Mouse (Mus musculus) brain, embryonic 18.5 days (tissue): ENCODE results near the gene Klf3.

Experiments used
- DNase-seq: peaks from one replicate; pipeline ENCODE4 v3.0.0-alpha.2; 2012; ENCODE audit warnings: low read depth, low spot score

The Klf3 gene

DNA sequence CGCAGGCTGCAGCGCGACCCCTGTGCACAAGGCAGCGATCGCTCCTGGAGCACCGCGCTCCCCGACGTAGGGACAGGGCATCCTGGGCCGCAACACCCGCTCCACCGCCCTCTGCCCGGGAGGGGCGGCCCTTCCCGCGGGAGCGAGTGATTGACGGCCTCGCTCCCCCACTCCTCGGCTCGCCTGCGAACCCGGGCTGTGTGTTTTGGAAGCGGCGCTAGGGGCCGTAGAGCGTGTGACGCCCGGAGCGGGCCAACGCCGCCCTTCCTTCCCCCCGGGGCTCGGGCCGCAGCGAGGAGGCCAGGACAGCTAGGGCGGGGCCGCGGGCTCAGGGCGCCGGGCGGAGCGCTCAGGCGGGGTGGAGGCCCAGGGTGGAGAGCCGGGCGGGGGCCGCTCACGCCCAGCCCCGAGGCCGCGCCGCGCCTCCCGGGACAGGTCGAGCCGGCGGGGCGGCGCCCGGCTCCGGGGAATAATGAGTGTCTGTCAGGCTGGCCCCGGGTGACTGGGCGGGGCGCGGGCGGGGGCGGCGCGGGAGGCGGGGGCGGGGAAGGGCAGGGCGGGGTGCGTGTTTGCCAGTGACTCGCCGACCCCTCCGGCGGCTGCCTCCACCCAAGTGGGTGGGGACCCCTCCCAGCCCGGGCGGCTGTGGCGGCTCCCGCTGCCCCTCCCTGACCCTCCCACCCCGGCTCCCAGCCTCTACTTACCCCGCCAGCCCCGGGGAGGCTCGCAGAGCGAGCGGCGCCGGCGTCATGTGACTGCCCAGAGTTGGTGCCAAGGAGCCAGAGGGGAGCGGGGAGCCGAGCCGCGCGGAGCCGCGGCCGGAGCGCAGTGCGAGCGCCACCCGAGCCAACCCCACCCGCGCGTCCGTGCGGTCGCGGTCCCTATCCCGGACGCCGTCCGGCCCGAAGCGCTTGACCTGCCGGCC lies at the start of gene Klf3:
TSS of gene Klf3 (plus strand) at position 594 of the 925 bp plus-strand sequence.
- DNase-seq: no peak

DNA sequence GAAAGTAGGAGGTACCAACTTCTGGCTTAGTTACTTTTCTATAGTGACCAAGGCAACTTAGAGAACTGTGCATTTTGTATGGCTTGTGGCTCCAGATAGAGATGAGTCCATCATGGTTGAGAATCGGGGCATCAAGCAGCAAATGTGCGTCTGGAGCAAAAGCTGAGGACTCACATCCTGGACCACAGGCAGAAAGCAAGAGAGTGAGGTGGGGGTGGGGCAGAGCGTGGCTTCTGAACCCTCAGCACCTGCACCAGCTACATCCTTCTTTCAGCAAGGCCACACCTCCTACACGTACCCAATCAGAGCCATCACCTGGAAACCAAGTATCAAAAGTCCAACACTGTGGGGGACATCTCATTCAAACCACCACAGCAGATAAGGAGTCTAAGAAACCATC lies 40.9 kb upstream of the Klf3 start:
- DNase-seq: no peak

DNA sequence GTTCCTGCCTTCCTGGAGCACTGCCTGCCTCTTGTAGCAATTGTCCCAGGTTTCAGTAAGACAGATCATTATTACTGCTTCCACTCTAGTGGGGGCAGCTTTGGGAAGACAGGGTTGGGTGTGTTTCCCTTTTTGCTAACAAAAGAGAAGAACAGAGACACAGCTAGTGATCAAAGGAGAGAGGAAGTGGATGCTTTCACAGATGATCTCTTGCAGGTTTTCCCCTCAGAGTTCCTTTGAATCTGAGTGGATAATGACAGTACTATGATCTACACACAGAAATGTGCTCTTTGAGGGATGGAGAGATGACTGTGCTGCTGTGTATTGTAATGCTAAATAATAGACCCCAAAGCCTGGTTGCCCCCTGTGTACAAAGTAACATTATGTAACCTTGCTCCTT lies 38.7 kb upstream of the Klf3 start:
- no peak for DNase-seq

DNA sequence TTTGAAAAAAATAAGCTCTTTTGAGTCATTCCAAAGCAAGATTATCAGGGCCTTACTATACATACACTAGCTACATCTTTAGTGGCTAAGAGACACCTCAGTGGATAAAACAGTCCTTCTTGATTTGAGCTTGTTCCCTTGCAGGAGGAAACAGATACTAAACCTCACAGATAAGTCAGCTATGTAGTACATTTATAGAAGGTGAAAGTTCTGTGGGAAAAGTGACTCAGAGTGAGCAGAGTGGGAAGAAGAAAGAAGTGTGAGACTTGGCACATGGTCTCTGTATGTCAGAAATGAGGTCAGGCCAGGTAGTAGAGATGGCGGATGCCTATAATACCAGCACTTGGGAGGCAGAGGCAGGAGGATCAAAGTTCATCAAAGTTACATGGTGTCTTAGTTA lies 37.4 kb upstream of the Klf3 start:
- no peak for DNase-seq

DNA sequence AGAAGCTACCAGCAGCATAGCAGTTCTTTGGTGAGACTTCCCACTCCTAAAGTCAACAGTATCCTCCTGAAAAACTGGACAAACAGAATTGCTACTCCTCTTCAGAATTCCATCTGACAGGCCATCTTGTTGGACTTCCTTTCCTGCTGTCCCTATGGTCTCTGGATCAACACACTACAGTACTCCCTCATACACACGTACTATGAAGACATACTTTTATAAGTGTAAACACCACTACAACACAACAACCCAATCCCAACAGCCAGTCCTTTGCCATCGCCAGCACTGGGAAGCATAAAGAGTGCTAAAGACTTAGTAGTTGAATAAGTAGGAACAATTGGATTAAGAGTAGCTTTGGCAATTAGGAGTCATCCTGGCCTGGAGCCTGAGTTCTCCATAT lies 36.6 kb upstream of the Klf3 start:
- no peak for DNase-seq

DNA sequence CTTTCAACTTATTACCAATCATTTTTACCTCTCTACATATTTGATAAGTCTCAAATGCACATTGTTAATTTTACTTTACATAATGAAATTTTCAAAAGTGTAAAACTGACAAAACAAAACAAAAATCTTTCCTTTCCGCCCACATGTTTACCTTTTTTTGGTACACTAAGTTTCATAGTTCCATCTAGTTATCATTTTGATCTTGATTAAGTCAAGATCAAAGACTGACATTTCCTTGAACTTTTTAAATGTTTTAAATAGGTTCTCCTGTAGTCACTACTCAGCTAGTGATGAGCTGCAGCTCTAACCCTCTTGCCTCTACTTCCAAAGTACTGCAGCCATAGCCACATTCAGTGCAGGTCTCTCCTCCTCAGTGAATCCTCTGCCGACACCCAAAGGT lies 31.6 kb upstream of the Klf3 start:
- no peak for DNase-seq

DNA sequence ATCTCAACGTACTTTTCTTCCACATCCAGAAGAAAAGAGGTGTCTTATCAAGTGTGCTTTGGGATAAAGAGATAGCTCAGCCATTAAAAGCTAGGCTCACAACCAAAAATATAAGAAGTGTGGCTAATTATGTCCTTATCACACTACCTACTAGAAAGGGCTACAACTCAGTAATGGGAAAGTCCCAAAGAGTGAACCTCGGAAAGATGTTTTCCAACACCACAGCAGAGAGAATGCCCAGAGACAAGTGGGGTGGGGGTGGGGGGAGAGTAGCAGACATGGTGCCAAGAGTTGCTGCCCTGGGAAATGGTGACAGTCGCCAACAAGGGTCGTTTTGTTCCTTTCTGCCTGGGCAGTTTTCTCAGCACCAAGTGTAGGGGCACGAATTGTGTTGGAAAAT lies 25.0 kb upstream of the Klf3 start:
- DNase-seq: no peak

DNA sequence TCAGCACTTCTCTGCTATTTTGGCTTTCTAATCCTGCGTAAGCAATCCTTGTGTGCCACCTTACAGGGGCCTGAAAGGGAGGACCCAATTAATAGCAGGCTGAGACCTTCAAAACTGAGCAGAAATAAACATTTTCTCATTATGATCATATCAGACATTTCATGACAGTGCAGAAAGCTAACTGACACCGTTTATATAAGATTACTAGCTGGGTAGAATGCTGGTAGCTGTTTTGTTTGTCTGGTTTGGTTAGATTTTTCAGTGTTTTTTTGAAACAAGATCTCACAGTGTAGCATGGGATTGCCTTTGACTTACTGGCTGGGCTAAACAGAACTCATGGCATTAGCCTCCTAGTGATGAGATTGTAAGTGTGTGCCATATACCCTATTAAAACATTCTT lies 23.9 kb upstream of the Klf3 start:
- no peak for DNase-seq

DNA sequence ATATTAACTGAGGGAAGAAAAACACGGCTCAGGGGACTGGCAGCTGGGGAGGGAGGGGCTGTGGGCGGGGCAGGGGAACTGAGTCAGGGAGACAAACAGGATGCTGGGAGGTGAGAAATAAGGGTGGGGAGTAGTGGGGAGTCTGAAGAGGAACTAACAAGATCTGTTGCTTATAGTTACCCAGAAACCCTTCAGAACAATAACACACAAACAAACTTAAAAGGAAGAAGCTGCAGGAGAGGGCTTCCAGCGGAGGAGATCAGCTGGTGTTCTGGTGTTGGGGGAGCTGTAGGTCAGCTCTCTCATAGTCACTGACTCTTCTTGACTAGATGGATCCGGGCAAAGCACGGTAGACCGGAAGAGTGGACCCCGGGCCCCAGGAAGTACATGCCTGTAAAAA lies 22.4 kb upstream of the Klf3 start:
- no peak for DNase-seq

DNA sequence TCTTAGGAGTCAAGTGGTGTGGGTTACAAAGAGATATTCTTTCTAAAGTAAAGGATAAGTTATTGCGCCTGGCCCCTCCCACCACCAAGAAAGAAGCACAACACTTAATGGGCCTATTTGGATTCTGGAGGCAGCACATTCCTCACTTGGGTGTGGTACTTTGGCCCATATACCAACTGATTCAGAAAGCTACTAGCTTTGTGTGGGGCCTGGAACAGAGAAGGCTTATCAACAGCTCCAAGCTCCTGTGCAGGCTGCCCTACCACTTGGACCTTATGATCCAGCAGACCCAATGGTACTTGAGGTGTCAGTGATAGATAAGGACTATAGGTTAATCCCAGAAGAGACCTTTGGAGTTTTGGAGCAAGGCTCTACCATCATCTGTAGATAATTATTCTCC lies 15.0 kb upstream of the Klf3 start:
- DNase-seq: no peak

DNA sequence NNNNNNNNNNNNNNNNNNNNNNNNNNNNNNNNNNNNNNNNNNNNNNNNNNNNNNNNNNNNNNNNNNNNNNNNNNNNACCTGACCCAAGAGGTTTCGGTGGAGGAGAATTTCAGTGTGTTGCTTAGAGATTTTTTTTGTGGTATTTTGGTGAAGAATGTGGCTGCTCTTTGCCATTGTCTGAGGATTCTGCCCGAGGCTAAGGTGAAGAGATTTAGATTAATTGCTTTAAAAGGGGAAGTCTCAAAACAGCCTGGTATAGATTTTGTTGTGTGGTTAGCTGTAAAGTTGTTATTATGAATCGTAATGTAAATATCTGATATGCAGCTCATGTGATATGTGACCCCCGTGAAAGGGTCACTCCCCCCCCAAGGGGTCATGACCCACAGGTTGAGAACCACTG lies 5.0 kb upstream of the Klf3 start:
- no peak for DNase-seq

DNA sequence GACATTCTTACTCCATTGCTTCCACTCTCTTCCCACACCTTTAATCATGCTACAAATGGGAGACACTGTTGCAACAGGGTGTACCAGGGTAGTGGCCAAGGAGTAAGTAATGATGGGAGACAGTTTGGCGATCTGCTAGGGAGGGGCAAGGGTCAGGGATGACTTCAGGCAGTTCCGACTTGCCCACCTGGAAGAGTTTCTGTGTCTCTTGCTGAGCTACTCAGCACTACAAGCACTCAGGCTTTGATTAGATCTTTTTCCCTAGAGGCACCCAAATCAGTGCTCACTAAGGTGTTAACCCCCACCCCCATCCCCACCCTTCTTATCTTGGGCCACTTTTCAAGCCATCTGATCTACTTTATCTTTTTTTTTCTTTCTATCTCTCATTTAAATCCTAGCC lies 1.6 kb upstream of the Klf3 start:
- DNase-seq: no peak

DNA sequence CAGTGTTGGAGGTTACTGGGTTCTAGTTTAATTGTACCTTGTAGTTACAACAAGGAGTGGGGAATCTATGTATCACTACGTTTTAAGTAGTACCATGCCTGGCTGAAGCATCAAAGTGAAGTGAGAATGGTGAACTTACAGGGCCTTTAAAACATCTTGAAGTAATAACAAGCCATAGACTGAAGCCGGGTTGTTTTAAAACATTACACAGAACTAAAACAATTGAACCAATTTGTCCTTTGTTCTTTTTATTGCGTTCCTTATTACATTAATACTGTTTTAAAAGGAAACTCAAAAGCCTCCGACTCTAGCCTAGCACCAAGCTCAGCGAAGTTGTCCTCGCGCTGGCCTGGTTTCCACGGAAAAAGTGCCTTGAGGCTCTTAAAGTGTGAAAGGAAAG lies 1.0 kb upstream of the Klf3 start:
- DNase-seq: no peak

DNA sequence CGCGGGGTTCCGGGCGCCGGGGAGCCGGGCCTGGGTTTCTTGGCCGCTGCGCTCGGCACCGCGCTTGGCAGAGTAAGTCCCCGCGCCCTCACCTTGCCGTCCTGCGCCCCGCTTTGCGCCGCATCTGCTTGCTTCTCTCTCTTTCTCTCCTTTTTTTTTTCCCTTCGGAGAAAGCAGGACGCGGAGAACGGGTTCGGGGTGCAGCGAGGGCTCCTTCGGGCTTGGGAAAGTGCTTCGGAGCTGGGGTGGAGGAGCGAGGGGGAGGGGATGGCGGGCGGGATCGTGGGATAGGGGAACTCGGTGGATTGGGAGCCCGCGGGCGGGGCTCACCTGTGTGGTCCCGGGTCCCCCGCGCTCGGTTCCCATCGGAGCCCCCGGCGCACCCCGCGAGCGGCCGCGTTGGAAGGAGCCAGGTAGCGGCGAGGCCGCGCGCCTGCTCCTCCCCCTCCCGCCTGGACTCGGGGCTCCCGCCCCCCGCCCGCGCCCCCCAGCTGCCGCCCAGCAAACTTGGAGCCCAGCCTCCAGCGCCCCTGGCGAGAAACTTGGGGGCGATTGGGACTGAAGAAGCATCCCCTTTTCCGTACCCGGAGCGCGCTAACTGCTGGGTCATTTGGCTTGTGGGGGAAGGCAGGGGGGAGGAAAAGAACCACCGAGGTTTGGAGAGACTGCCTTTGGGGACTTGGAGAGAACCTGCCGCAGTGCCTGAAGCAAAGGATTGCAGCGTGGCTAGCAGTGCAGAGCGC lies 703 bp downstream of the Klf3 start:
- no peak for DNase-seq

DNA sequence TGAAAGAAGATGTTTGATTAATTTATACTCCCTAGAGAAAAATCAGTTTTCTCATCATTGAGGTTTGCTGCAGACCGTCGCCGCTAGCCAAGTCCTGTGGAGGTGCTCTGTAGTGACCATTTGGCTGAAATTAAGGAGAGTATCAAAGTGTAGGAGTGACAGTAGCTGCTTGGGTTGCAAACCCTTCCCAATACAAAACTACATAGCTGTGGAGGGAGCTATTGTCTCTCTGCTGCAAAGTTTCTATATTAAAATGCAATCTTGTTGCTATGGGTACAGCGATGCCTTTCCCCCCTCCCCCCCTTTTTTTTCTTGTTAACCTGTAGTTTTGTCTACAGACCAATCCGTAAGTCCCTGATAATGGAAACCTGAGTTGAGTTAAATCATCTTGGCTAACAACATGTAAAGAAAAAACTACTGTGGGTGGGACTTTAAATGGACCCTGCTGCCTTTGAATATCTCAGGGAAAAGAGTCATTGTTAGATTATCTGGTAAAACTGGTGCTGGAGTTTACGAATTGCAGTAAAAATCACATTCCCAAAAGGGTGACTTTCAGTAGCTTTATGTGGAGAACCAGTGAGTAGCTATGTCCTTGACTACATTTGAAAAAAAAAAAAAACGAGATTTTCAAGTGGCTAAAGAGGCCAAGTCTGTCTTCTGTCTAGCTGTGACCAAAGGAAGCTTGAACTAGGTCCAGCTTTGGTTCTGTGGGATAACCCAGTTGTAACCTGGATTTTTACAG lies 2.1 kb downstream of the Klf3 start:
- no peak for DNase-seq

DNA sequence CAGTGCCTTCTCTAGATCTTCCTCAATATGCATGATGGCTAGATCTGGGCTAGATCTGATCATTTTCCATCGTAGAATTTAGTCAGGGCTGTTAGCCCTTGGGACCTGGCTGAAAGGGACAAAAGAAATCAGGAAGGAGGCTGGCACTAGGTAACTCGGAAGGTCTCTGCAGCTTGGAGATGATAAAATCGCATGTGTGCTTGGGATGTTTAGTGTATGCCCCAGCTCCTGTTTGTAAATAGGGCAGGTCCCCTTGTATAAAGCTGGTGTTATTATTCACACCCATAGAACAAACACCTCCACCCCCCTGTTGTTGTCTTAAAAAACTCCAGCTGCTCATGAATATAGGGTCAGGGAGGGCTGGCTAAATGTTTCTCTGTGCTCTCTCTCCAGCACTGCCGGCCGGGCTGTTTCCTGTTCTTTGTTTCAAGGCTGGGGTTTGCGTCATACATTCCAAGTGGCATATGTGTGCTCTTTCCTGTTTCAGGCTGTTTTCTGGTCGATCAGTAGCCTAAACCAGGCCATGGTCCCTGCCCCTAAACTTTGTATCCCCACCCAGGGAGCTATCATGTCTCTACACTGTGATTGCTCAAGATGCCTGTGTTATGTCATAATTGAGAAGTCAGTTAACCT lies 2.8 kb downstream of the Klf3 start:
- DNase-seq: no peak

DNA sequence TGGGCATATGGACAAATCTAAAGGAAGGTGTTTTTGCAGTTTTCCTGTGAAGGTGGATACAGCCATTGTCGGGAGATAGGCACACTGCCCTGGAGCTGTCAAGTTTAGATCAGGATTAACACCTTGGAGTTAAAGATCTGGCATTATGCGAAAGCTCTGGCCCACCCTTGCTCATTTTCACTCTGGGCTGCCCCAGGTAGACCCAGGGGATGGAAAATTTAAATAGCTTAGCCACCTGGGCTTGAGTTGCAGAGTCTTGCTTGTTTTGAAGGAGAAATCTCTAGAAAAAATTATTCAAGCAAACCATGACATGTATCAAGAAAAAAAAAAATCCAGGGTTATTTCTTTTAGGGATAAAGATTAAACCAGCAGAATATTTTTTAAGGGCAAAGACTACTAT lies 3.4 kb downstream of the Klf3 start:
- no peak for DNase-seq

DNA sequence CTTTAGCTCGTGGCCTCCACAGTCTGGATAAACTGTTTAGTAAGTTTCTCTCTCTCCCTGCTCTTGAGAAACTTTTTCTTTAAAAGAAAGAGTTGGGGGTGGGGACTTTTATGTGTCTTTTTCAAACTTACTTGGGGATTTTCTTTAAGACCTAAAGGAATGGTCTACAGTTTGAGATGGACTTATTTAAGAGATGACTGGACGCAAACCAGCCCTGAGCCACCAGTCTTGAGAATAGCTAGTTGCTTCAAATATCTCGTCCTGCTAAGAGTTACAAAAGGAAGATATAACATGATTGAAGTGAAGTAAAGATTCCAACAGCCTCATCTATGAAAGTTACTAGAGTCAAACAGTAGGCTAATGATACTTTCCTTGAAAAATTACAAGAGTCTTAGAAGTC lies 4.0 kb downstream of the Klf3 start:
- no peak for DNase-seq

DNA sequence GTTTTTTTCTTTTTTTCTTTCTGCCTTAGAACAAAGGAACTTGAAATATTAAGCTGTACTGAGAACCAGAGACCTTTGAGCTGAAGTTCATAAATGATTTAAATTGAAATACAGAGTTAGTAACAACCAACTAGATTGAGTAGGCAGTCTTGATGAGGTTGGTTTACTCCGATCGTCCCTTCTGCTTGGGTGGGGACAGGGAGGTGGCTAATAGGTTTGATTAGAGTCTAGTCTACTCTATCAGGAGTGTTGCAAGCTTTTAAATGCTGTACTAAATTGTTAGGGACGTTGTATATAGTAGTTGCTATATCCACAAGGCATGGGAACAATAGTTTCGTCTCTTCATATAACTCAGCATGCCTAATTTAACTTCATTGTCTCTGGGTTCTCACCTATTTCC lies 4.4 kb downstream of the Klf3 start:
- no peak for DNase-seq

DNA sequence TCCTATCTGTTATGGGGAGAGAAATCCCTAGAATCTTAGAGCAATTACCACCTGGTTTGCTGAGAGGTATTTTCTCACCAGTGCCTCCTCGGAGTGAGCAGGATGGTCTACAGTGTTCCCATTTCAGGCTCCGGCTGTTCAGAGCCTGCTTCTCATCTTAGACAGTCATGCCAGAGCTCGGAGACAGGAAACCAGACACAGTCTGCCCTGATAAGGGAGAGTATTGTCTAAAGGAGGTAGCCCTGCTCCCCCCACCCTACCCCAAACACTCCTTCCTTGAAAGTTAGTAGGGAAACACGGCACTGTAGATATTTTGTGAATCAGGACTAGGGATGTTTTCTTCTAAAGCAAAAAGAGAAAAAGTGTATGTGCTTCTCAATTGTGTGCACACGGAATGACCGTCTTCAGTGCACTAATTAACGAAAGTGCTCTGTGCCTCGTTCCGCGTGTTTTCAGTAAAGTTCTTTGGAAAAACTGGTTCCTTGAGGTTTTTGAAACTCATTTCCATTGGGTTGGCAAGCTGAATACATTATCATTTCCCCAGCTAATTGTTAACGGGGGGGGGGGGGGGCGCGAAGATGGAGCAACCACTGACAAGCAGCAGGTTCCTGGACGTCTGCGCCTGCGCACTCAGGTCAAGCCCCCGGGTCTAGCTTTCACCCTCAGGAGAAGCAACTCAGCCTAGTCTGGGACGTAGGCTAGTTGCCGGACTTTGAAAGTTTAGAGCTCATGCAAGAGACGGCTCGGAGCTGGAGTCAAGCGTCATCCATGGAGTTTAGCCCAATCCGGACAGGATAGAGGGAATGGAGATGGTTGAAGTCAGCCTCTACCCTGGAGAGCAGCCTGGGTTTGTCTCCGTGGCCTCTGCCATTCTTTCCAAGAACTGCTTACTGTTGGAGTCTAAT lies 5.2 kb downstream of the Klf3 start:
- no peak for DNase-seq

DNA sequence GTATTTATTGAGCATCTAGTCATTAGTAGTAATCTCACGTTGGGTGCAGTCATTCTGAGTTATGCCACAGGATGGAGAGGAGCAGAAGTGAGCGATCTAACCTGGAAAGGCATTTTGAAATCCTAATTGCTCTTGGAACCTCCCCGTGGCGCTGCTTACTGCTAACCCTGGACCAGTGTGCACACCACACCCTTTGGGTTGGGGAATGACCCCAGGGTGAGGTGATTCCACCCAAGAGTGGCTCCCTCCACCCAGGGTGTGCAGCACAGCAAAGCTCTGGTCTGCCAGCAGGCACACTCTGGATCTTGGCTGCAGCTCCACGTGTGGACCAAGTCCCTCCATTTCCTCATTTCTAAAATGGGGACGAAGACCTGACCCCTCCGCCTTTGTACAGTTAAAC lies 6.1 kb downstream of the Klf3 start:
- DNase-seq: no peak
